Mouse (Mus musculus) stomach, postnatal 0 days (tissue): ENCODE data around the gene Dzip1l.

ENCODE experiments used
- CTCF ChIP-seq: IDR thresholded peaks from 2 replicates; pipeline ENCODE4 v1.5.1; 2016; ENCODE audit warnings: antibody characterized with exemption, low read depth, mild to moderate bottlenecking, moderate library complexity
- EP300 ChIP-seq: optimal IDR thresholded peaks from 2 replicates; pipeline ENCODE3; 2016; ENCODE audit warnings: antibody characterized with exemption

- TF ChIP-seq EP300 (no peak), CTCF (no peak)
Measured at GRCm38 (mm10) chr9:99622034-99622433, 7.3 kb upstream of the Dzip1l start.
